Mouse (Mus musculus) embryo, embryonic 11.5 days (tissue): ENCODE measurements around the gene Kctd5.
"Not testable (repeated sequence)": the region's sequence is repeated elsewhere in the genome, so short reads cannot be mapped to it uniquely, and the experiment has no call there.

Experiments used
- DNase-seq: peaks from one replicate; pipeline ENCODE4 v3.0.0-alpha.2; 2012; ENCODE audit warnings: low read depth, low spot score

Kctd5 gene

DNA sequence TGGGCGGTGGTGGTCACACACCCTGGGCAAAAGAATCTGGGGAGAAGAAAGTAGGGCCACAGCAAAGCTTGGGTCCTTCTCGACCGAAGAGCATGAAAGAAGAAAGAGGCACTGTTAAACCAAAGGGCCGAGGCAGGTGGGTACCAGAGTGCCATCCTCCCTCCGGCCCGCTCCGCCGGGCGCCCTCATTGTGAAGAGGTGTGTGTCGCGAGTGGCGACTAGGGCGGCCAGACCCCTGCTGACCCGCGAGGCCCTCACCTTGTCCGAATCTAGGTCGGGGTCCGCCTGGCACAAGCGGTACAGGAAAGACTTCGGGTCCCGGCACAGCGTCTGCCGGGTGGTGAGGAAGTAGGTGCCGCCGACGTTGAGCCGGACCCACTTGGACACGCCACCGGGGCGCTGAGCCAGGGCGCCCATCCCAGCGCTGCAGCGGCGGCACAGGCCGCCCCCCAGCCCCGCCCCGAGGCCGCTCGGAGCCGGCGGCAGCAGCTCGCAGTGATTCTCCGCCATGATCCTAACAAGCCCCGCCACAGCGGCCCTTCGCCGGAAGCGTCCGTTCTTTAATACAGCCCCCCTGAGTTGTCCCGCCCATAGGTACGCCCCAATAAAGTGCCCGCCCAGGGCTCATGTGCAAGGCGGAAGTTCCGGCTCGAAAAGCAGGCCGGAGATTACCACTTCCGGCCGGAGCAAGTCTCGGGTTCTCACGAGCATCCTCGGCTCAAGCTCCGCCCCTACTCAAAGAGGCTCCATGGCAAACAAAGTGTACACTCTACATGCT is at the start of gene Kctd5:
TSS of gene Kctd5 (minus strand) at position 567 of the 778 bp plus-strand sequence.
- peak; percentile 94 for DNase-seq

DNA sequence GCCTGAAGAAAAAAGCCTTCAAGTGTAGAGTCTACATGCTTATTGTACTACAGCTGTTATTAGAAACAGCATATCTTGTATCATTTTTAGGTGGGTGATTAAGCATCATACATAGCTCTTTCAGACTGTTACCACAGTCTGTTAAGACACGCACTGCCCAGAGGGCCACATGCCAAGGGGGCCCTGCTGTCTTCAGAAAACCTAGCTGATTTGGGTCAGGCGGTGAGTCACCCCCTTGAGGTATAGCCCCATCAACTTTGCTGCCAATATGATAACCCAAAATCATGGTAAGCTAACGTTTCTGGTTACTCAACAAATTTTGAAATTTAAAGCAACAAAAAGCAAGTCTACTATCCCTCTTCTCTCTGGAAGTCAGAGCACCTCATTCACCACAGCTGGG is 46.2 kb upstream of the Kctd5 start:
- no peak for DNase-seq

DNA sequence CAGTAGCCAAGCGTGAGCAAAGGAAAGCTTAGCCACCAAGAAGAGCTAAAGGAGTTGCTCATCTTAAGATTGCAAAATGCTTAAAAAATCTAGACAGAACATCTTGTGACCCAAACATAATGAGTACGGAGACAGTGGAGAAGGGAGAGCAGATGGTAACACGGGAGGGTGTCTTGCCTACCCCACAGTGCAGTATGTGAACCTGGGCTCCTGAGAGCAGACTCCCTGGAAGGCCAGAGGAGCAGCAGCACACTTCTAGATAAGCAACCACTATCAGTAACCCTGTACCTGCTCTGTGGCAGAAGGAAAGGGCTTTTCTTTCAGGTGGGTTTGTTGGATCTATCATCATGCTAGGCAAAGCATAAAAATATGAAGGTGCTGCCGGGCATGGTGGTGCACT is 39.7 kb upstream of the Kctd5 start:
- DNase-seq = no peak

DNA sequence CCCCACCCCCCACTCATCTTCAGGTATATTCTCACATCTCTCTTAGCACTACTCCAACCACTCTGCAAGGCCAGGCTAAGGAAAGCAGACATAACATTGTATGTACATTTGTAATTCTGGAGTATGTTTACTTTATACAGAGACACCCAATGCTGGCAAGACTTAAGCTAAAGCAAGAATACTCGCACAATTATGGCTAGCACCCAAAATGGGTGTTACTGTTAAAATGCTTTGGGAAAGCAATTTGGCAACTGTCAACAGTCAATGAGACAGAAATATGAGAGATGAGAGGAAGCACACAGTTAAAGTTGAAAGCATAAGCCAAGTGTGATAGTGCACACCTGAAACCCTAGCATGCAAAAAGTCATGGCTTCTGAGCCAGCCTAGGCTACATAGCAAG is 38.0 kb upstream of the Kctd5 start:
- no peak for DNase-seq

DNA sequence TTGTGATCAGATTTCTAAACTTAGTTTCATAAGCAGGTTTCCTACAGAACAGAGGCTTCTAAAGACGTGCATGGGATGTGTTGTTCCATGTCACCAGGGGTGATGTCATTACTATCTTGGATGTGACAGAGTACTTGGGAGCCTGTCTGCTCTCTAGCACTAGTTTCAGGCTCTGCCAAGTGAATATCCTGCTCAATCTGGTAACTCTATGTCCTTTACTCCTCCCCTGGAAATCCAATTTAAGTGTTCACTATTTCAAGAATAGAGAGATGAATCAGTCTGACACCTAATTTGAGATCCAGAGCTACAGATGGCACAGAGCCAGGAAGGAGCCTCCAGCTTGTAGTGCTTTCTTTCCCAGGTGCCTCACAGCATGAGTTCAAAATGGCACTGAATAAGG is 35.6 kb upstream of the Kctd5 start:
- no peak for DNase-seq

DNA sequence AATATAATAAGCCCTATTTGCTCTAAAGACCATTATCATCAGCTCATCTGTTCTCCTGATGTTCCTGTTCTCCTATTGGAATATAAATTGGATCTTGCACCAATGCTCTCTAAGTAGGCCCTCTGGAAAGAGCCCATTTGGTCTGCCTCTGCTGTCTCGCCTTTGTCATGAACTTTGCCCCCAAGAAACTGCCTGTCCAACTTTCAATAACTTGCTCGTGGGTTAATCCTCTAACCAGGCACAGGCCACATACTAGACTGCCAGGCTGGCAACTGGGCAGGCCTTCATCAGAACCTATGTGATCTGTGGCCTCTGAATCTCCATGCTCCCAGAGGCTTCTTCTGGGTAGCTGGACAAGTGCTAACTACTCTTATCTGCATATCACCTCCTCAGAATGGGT is 31.8 kb upstream of the Kctd5 start:
- DNase-seq = no peak

DNA sequence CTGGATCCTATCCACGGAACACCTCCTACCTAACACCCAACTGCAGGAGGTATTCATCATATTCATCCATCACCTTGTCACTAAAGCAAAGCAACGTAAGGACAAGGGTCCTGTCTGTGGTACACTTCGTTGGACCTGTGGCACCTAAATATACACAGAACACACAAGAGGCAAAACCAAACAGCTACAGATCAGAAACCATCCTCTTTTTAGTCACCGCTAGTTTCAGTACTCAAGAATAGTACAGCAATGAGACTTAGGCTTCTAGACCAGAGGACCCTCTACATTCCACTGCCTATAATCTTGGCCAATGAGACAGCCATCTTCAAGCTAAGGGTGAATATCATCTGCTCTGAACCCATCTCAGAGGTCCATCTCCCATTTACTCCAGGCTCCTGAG is 25.1 kb upstream of the Kctd5 start:
- DNase-seq = no peak

DNA sequence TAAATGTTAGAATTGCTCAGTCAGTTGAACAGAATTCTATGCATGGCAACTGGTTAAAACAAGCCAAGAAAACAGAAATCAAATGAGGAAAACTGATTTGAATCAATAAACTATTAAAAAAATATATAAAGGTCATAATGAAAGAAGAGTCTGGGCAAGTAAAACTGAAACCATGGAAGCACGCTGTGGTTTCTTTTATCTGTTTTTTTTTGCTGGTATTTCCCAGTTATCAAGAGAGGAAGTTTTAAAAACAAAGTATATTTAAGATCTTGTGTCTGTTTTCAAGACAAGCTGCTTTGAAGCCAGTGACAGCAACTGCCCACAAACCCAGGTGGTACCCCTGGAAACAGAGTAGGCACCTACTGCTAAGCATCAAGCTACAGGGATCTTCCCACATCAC is 17.3 kb upstream of the Kctd5 start:
- DNase-seq = no peak

DNA sequence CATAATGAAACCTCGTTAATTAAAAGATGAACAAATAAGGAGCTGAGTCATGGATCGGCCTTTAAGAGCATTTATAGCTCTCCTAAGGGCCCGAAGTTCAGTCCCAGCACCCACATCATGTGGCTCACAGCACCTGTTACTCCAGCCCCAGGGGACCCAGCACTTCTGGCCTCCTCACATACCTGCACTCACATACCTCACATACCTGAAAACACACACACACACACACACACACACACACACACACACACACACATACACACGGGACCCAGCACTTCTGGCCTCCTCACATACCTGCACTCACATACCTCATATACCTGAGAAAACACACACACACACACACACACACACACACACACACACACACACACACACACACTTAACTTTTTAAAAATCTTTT is 13.1 kb upstream of the Kctd5 start:
- DNase-seq = not testable (repeated sequence)

DNA sequence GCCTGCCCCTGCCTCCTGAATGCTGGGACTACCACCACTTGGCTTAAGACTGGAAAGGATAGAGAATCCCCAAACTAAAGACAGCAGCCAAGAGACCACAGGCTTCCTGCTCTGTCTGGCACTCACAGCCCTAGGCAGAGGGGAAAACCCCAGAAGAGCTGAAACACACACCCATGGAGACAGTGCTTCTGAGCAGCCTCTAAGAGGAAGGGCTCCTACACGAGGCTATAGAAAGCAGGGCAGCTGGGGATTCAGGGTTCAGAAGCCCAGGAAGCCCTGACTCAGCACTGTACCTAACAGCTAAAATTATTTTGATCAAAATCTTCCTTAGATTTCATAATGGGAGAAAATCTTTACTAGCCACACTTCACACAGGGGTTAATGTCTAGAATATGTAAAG is 11.3 kb upstream of the Kctd5 start:
- no peak for DNase-seq

DNA sequence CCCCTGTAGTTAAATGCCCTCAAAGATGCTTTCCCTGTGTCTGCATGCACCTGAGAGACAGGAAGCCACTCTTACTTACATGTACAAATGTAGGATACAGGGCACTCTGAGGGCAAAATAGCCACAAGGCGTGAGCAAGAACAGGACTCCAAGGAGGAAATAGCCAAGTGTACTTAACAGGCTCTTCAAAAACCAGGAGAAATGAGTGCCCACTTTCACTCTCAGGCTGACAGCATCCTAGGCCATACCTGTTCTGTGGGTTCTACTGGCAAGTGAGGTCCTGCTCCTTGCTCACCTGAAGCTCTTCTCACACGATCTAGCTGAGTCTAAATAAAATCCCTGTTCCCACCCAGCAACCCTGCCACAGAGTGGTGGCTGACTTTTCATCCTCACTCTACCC is 3.8 kb upstream of the Kctd5 start:
- no peak for DNase-seq

DNA sequence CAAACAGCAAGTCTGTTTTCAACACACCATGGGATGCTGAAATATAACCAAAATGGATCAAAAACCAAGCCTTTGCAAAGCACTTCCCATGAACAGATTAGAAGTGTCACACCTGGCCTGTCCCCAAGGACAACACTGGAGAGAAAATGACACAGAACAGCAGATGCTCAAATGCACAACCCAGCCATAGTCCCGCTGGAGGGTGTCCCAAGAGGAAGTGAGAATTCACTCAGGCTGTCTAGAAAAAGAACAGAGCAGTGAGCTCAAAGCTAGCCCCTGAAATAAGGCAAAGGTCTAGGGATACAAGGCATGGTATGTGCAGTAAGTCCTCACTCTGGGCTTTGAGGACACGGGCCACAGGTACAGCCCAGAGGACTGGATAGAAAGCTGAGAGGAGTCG is 3.8 kb downstream of the Kctd5 start:
- no peak for DNase-seq

DNA sequence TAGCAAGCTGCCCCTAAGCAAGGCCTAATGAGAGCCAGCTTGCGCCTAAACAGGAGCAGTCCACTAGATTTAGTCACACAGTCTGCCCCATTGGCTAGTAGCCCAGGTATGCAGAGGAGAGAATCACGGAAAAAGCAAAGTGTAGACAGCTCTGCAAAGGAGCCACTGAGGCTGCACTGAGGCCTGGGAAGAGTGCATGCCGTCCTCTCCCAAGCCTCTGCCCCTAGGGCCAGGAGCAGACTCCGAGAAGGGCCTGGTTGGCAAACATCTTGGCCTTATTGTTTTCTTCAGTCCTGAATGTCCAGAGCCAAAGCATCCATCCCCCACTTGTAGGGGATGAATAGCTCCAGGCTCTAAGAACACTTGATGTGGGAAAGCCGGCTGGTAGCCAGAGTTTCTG is 5.0 kb downstream of the Kctd5 start:
- DNase-seq = no peak

DNA sequence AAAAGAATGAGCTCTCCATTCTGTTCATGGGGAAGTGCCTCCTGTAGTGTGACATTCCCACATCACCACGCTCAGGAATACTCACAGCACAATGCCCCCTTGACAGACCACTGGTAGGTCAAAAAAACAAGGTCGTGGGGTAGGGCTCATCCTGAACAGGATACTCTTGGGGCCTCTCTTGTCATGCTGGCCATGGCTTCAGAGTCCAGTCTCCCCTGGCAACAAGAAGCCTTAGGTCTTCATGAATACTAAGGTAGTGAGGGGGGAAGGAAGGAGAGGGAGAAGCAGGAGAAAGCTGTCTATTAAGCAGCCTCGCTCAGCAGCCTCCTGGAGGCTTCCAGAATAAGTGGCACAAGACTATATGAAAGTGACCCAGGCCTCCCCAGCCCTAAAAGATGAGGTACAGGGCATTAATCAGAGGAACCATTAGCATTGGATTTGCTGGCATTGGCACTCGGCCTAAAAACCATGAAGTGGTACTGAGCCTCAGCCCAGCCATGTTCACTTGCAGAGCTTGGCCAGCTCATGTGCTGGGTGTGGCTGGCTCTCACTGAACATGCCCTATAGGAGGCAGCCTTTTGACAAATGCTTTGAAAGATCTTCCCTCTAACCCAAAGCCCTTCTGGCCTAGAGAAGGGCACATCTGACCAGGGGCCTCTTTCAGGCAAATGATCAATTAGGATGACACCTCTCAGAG is 10.7 kb downstream of the Kctd5 start:
- no peak for DNase-seq

DNA sequence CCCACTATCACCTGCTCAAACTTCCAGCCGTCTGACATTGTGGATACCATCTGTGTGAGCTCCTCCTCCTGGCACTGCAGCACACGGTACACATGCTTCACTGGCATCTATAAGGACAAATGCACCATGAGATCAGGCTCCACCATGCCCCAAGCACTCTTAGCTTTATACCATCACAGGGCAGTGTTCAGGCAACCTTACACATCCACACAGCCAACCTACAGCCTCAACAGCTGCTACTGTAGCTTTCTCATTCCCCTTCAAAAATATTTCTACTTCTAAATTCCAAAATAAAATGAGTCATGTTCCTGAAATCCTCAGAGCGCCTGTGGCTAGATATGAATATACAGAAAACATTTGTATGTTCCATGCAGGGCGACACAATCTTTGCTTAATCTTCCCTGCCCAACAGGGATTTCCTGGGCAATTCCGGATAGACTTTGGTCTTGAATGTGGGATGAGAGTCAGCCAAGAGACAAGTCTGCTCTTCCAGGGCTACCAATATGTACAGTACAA is 15.5 kb downstream of the Kctd5 start:
- DNase-seq = no peak

DNA sequence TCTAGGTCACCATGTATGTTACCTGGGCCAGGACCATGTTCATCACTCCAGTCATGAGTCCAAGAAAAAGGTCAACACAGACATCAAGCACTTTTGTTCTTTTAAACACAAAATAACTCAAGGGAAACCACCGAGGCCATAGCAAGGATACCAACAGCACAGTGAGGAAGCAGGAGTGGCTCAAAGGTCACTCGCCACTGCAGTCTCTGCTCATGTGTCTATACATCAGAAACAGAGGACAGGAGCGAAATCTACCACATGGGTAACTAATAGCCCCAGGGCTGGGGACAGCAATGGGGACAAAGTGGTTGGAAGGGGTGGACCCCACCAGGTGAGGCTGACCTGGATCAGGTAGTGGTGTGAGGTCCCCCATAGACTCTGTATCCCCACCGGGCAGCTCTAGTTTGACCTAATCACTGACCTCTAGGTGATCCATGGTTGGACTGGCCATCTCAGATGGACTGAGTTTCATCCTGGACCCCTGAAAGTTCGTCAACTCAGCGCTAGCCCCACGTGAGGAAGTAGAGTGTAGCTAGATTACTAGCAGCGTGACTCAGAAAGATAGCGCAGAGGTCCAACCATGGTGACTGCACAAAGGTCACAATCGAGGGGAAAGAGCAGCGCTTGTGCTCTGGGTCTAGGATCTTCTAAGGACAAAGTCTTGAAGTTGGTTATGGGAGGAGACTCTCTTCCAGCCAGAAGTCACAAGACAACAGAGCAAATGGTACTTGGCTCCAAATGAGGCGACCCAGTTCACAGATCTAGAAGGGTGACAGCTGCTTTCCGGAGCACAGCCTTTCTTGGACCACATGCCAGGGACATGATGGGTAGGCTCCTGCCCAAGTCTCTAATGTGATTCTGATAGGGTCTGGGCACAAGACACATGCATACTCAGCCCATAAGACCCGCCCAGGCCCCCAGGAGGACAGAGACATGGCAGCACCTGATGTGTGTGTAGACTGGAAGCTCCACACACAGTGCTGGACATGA is 16.4 kb downstream of the Kctd5 start:
- DNase-seq = no peak

DNA sequence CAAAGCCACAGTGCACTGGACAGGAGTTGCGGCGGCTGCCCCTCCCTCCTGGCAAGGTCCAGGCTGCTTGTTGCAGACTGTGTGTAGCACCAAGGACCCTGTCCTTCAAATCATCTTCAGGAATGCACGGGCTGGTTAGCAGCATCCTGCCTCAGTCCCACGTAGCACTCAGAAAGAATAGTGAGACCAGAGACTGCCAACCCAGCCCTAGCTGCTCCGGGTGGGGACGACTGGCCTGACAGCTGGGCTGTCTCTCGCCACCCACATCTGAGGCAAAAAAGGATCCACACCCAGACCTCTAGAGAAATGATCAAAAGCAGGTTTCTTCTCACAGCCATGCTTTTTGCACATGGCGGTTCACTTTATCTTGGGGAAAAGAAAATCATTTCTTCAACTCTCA is 24.3 kb downstream of the Kctd5 start:
- DNase-seq = no peak

DNA sequence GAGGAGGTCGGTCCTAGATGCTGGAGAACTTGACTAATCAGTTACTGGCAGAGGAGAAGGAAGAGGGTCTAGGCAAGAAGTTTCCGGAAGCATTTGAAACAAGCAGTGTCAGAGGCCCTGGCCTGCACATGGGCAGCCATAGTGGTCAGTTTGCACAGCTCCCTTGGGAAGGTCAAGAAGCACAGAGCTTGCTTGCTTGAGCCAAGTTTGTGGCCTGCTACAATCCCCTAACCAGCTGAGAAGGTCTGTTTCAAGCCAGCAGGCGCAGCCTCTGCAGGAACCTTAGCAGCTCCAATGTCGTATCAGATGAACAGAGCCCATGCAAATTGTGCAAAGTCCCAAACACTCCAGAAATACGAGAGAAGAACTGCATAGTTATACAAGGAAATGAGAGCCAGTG is 25.2 kb downstream of the Kctd5 start:
- no peak for DNase-seq

DNA sequence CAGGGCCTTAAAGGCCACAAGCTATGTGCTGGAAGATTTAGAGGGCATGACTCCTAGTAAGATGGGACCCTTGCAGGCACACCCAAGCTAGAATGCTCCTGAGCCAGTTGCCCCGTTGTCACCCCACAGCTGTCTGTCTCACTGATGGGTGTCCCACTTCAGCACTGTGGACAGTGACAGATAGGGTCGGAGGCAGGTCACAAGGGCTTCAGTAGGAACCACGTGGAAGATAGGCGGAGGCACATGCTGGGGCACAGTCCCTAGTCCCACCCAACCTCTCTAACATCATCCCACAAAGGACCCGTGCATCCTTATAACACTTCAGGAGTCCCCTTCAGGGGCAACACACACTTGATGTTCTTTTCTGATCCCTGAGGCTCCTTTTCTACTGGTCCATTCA is 27.3 kb downstream of the Kctd5 start:
- no peak for DNase-seq

DNA sequence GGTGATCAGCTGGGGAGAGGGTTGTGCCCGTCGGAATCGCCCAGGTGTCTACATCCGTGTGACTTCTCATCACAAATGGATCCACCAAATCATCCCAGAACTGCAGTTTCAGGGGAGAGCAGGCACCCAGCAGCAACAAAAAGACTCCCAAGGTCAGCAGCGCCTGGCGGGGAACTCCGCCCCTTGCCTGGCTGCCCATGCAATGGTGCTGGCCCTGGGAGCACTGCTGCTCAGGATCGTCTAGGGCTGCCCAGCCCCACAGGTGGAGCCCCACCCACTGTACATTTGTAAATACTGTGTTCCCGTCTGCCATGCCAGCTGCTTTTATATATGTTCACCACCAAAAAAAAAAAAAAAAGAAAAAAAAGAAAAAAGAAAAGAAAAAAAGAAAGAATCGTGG is 27.7 kb downstream of the Kctd5 start:
- DNase-seq = no peak

DNA sequence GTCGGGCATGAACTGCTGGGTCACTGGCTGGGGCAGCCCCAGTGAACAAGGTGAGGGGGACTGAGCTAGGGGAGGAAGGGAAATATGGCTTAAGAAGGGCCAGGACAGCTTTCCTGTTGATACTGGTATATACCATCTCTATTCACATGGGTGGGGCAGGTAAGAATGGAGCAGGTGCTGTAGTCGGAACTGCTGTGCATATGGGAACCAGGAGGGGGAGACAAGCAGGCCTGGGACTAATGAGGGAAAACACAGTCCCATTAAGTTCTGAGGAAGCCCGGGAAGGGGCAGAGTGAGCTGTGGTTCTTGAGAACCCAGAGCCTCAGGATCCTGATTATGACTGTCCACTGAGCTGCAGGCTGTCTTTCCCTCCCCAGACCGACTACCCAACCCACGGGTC is 28.8 kb downstream of the Kctd5 start:
- DNase-seq = no peak

DNA sequence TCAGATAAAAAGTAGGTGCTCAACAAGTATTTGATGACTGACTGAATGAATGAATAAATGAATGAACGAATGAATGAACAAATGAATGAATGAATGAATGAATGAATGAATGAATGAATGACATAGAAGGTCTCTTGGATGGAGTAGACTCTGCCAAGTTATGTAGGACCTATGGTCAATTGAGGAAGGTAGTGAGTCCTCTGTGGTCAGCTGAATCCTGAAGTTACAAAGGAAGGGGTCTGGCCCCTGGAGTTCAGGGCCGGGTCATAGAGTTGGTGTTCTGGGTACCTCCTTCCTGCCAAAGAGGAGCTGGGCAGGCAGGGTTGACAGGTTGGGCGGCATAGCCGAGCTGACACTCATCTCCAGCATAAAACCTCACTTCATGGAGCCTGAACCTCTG is 35.4 kb downstream of the Kctd5 start, which contains the start of gene Prss27:
TSS of gene Prss27 (plus strand) at position 301 of the 400 bp plus-strand sequence.
- DNase-seq = no peak
